Mouse (Mus musculus) hindbrain, embryonic 14.5 days (tissue): ENCODE data around the gene Cars2. TPM values are rescaled to one million over a fixed set of nuclear protein-coding genes. Genes with fewer than 3 reads are reported as not detected.
A peak's percentile ranks its signal among the peaks of the same experiment; 100 is the strongest.
"Not testable (repeated sequence)": the region's sequence is repeated elsewhere in the genome, so short reads cannot be mapped to it uniquely, and the experiment has no call there.

Source experiments
- ATAC-seq: fragments of 200-750 bp; cut with Nextera tagmentation; 2 replicates; pipeline ENCODE4 v1.8.0; 2017; ENCODE audit warnings: moderate number of reproducible peaks, mild to moderate bottlenecking, moderate TSS enrichment, moderate library complexity; ENCODE audit not compliant: low FRiP score
- DNase-seq: peaks from one replicate; pipeline ENCODE4 v3.0.0-alpha.2; 2015; ENCODE audit warnings: low spot score
- H3K27ac ChIP-seq: fragments of 300-500 bp; sonication (generic); 2 replicates; pipeline ENCODE4 v1.5.1; 2014; ENCODE audit warnings: mild to moderate bottlenecking, moderate library complexity
- H3K27me3 ChIP-seq: fragments of 300-500 bp; sonication (generic); 2 replicates; pipeline ENCODE4 v1.6.1; 2014; ENCODE audit warnings: mild to moderate bottlenecking, low read length, mixed read lengths; ENCODE audit not compliant: control insufficient read depth, insufficient read depth
- H3K36me3 ChIP-seq: fragments of 300-500 bp; sonication (generic); replicated peaks from 2 replicates; pipeline ENCODE4 v1.6.1; 2014; ENCODE audit not compliant: control insufficient read depth, insufficient read depth
- H3K4me1 ChIP-seq: fragments of 300-500 bp; sonication (generic); replicated peaks from 2 replicates; pipeline ENCODE4 v1.6.1; 2014; ENCODE audit warnings: antibody characterized with exemption, low read length, mixed read lengths; ENCODE audit not compliant: control insufficient read depth, insufficient read depth
- H3K4me2 ChIP-seq: fragments of 300-500 bp; sonication (generic); replicated peaks from 2 replicates; pipeline ENCODE4 v1.6.1; 2014; ENCODE audit warnings: mild to moderate bottlenecking, moderate library complexity
- H3K4me3 ChIP-seq: fragments of 300-500 bp; sonication (generic); replicated peaks from 2 replicates; pipeline ENCODE4 v1.5.1; 2014; ENCODE audit warnings: mild to moderate bottlenecking, low read length
- H3K9ac ChIP-seq: fragments of 300-500 bp; sonication (generic); 2 replicates; pipeline ENCODE4 v1.6.1; 2014
- H3K9me3 ChIP-seq: fragments of 300-500 bp; sonication (generic); 2 replicates; pipeline ENCODE4 v1.6.1; 2016; ENCODE audit warnings: low read length; ENCODE audit not compliant: control insufficient read depth
- WGBS: fragments of 180-500 bp; shearing (Covaris S2); extraction: QIAGEN DNeasy Blood & Tissue Kit; methylation state at CpG from one replicate; pipeline ENCODE4 v1.1.7; 2014; 5-methylcytosine and 5-hydroxymethylcytosine counted together
- polyA plus RNA-seq: library from polyadenylated mRNA; unstranded; fragments of >200 nt; fragmentation: Nextera tagmentation; extraction: Ambion mirVana; gene quantifications from 2 replicates; pipeline ENCODE4 v1.2.1, GENCODE M21; 2014

Gene Cars2
- polyA plus RNA-seq, 1 experiment from 2014 or later: 26.0 TPM

- no peaks in the 10 kb centered on the region for H3K36me3 ChIP-seq
- no peak overlapping the region for H3K4me2 ChIP-seq
- no peak overlapping the region for H3K27ac ChIP-seq
- no peak for DNase-seq
- 35% methylated on average over 4 of the region's 4 CpGs for WGBS
- H3K4me3 ChIP-seq: no peak overlapping the region
- H3K9me3 ChIP-seq: no peaks in the 10 kb centered on the region
- ATAC-seq: no peak
- H3K9ac ChIP-seq: no peak overlapping the region
- peaks cover 45% of the 10 kb centered on the region for H3K27me3 ChIP-seq
- peaks cover 5% of the 10 kb centered on the region; the same call in 1 of the 2 replicates for H3K4me1 ChIP-seq
Observed at GRCm38 (mm10) chr8:11473072-11473471, 77.5 kb downstream of the Cars2 start.

DNA sequence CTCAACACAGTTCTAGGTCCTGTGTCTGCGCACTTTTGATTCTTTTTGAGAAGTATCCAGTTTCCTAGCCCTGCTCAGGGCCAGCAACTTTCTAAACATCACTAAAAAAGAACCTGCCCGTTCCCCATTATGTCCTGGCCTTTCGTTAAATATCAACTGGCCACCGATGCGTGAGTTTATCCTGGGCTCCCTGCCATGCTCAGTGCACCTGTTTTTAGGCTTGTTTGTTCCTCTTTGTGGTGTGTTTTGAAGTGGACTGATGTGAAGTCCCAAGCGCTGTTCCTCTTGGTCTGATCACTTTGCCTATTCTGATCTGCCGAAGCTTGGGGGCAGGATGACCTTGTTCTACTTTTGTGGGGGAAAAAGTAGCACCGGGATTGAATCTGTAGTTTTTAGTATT, 79.3 kb downstream of the Cars2 start:
- no peaks in the 10 kb centered on the region for H3K4me1 ChIP-seq
- ATAC-seq (no peak), DNase-seq (no peak)
- H3K27ac ChIP-seq: no peak overlapping the region
- H3K27me3 ChIP-seq: peaks cover 27% of the 10 kb centered on the region
- WGBS: 36% methylated on average over 8 of the region's 8 CpGs
- H3K36me3 ChIP-seq: no peaks in the 10 kb centered on the region
- H3K4me3 ChIP-seq: no peak overlapping the region
- H3K9me3 ChIP-seq: no peaks in the 10 kb centered on the region
- H3K9ac ChIP-seq: no peak overlapping the region
- H3K4me2 ChIP-seq: no peak overlapping the region

- H3K36me3 ChIP-seq: no peaks in the 10 kb centered on the region
- WGBS: 75% methylated on average over 7 of the region's 7 CpGs
- no peak overlapping the region for H3K4me3 ChIP-seq
- H3K9ac ChIP-seq: no peak overlapping the region
- no peak overlapping the region for H3K27ac ChIP-seq
- no peaks in the 10 kb centered on the region for H3K4me1 ChIP-seq
- no peaks in the 10 kb centered on the region for H3K9me3 ChIP-seq
- no peak overlapping the region for H3K4me2 ChIP-seq
- peaks cover 21% of the 10 kb centered on the region for H3K27me3 ChIP-seq
- no peak for DNase-seq
- no peak for ATAC-seq
Observed at GRCm38 (mm10) chr8:11470694-11471093, 79.9 kb downstream of the Cars2 start.

- Histone ChIP-seq H3K27me3 (peaks cover 6% of the 10 kb centered on the region; the same call in 1 of the 2 replicates), H3K36me3 (no peaks in the 10 kb centered on the region), H3K9me3 (no peaks in the 10 kb centered on the region), H3K27ac (no peak overlapping the region), H3K4me1 (no peaks in the 10 kb centered on the region), H3K4me2 (no peak overlapping the region), H3K9ac (no peak overlapping the region), H3K4me3 (no peak overlapping the region)
- DNase-seq: peak; percentile 59
- WGBS: 13% methylated on average over 3 of the region's 3 CpGs
- ATAC-seq: no peak
Observed at GRCm38 (mm10) chr8:11469095-11469494, 81.5 kb downstream of the Cars2 start.

- H3K27me3 ChIP-seq, H3K4me3 ChIP-seq, ATAC-seq, H3K9ac ChIP-seq, H3K9me3 ChIP-seq, H3K27ac ChIP-seq, H3K4me2 ChIP-seq, H3K4me1 ChIP-seq, H3K36me3 ChIP-seq, DNase-seq: not testable (repeated sequence)
- WGBS: 79% methylated on average over 4 of the region's 5 CpGs
Observed at GRCm38 (mm10) chr8:11466528-11466927, 84.1 kb downstream of the Cars2 start.

DNA sequence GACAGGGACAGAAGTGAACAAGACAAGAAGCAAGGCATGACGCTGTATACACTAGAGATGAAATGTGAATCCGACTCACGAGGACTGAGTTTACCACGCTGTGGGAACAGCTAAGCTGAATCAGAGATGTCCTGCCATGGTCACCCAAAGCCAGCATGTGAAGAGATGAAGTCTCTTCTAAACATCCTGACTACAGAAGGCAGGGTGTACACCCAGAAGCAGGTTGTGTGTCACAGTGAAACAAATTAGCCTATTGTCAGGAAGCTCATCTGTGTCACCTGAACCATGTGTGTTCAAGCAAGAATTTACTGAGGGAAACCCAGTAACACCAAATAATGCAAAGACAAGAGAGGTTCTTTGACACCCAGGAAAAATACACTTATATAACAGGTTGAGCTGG, 85.0 kb downstream of the Cars2 start:
- no peaks in the 10 kb centered on the region for H3K4me1 ChIP-seq
- WGBS: 94% methylated on average over 4 of the region's 4 CpGs
- H3K36me3 ChIP-seq: no peaks in the 10 kb centered on the region
- DNase-seq: no peak
- no peaks in the 10 kb centered on the region for H3K27me3 ChIP-seq
- H3K4me3 ChIP-seq: no peak overlapping the region
- H3K27ac ChIP-seq: no peak overlapping the region
- no peak overlapping the region for H3K4me2 ChIP-seq
- no peak overlapping the region for H3K9ac ChIP-seq
- H3K9me3 ChIP-seq: no peaks in the 10 kb centered on the region
- no peak for ATAC-seq

GRCm38 (mm10) chr8:11464707-11464964, 85.9 kb downstream of the Cars2 start:
- Histone ChIP-seq H3K4me2 (no peak overlapping the region), H3K36me3 (no peaks in the 10 kb centered on the region), H3K9ac (no peak overlapping the region), H3K27me3 (no peaks in the 10 kb centered on the region), H3K9me3 (no peaks in the 10 kb centered on the region), H3K4me3 (no peak overlapping the region), H3K4me1 (no peaks in the 10 kb centered on the region), H3K27ac (no peak overlapping the region)
- 92% methylated on average over 3 of the region's 3 CpGs for WGBS
- ATAC-seq (no peak), DNase-seq (no peak)

Other genes starting within 250 kb of the Cars2 start
- 41.6 and 46.4 TPM in 2 replicates for gene Col4a2, start 238.0 kb downstream of the Cars2 start, polyA plus RNA-seq
- 121 and 135 TPM in 2 replicates for gene Col4a1, start 238.0 kb downstream of the Cars2 start, polyA plus RNA-seq
- gene Rab20, start 72.1 kb downstream of the Cars2 start, polyA plus RNA-seq: 1.4 TPM in 2 replicates
- 130 and 145 TPM in 2 replicates for gene Naxd, start 53.3 kb downstream of the Cars2 start, polyA plus RNA-seq
- 37.1 and 37.6 TPM in 2 replicates for gene Ing1, start 4.8 kb upstream of the Cars2 start, polyA plus RNA-seq
- gene Ankrd10, start 85.0 kb upstream of the Cars2 start, polyA plus RNA-seq: 84.6 and 88.6 TPM in 2 replicates
- gene 1700016D06Rik, start 150.3 kb upstream of the Cars2 start, polyA plus RNA-seq: not detected in 2 replicates
- gene Arhgef7, start 176.9 kb upstream of the Cars2 start, polyA plus RNA-seq: 78.0 and 83.0 TPM in 2 replicates